Mouse (Mus musculus): ENCODE measurements around the gene Bend6. TPM values are rescaled to one million over a fixed set of nuclear protein-coding genes. Genes with fewer than 3 reads are reported as not detected.

Bend6 gene
- total and polyA plus RNA-seq, 3 experiments: 0.04 to 0.08 TPM; not detected in 1

- TF ChIP-seq JUND (IDR thresholded peaks at IDR 0.05; ENCODE audit: low read depth, low read length) (no peak), ZC3H11A (IDR thresholded peaks at IDR 0.05; ENCODE audit: low read depth, low read length) (no peak), ETS1 (IDR thresholded peaks at IDR 0.05; ENCODE audit: low read depth, low read length) (no peak), HCFC1 (IDR thresholded peaks at IDR 0.05; ENCODE audit: low read depth, low read length) (no peak), CTCF (IDR thresholded peaks at IDR 0.05 in 2 of 3, conservative IDR thresholded peaks at IDR 0.05 in 1 of 3; ENCODE audit: control insufficient read depth in 1 of 3, insufficient read depth in 1 of 3, low read depth in 2 of 3, low read length in 3 of 3, poor library complexity in 1 of 3, severe bottlenecking in 1 of 3) (no peak), MEF2A (IDR thresholded peaks at IDR 0.05; ENCODE audit: extremely low read depth, insufficient replicate concordance, low read depth, low read length, poor library complexity, severe bottlenecking) (no peak), NRF1 (IDR thresholded peaks at IDR 0.05; ENCODE audit: insufficient read depth, low read depth, low read length, poor library complexity, severe bottlenecking) (no peak), UBTF (IDR thresholded peaks at IDR 0.05; ENCODE audit: borderline replicate concordance, insufficient read depth, low read depth, low read length) (no peak), POLR2AphosphoS2 (IDR thresholded peaks at IDR 0.05; ENCODE audit: low read length) (no peak), TCF12 (IDR thresholded peaks at IDR 0.05; ENCODE audit: low read depth, low read length) (no peak)
- Histone ChIP-seq H3K9ac (ENCODE audit: control insufficient read depth, low read depth, low read length, poor library complexity, severe bottlenecking) (no peak overlapping the region), H3K36me3 (ENCODE audit: control insufficient read depth in 1 of 2, insufficient read depth in 2 of 2, low read length in 2 of 2) (no peaks in the 10 kb centered on the region), H3K79me2 (ENCODE audit: control insufficient read depth, insufficient read depth, low read length, poor library complexity) (no peaks in the 10 kb centered on the region), H3K4me3 (ENCODE audit: control insufficient read depth in 1 of 2, insufficient read depth in 1 of 2, low read depth in 2 of 2, low read length in 2 of 2) (no peak overlapping the region), H3K9me3 (replicated peaks; ENCODE audit: insufficient read depth, low read length) (no peaks in the 10 kb centered on the region), H3K27me3 (ENCODE audit: control insufficient read depth in 1 of 2, insufficient read depth in 2 of 2, low read length in 2 of 2) (no peaks in the 10 kb centered on the region), H3K27ac (ENCODE audit: control insufficient read depth, low read depth, low read length) (no peak overlapping the region), H3K4me1 (ENCODE audit: control insufficient read depth in 1 of 2, insufficient read depth in 2 of 2, low read length in 2 of 2) (no peaks in the 10 kb centered on the region)
- no peak for DNase-seq (ENCODE audit: low read depth, low spot score)
Observed at GRCm38 (mm10) chr1:33932196-33932595, 24.6 kb upstream of the Bend6 start.

GRCm38 (mm10) chr1:33931791-33932190 is 24.2 kb upstream of the Bend6 start:
- Histone ChIP-seq H3K36me3 (ENCODE audit: control insufficient read depth in 1 of 2, insufficient read depth in 2 of 2, low read length in 2 of 2) (no peaks in the 10 kb centered on the region), H3K79me2 (ENCODE audit: control insufficient read depth, insufficient read depth, low read length, poor library complexity) (no peaks in the 10 kb centered on the region), H3K27me3 (ENCODE audit: control insufficient read depth in 1 of 2, insufficient read depth in 2 of 2, low read length in 2 of 2) (no peaks in the 10 kb centered on the region), H3K9me3 (replicated peaks; ENCODE audit: insufficient read depth, low read length) (no peaks in the 10 kb centered on the region), H3K27ac (ENCODE audit: control insufficient read depth, low read depth, low read length) (no peak overlapping the region), H3K4me3 (ENCODE audit: control insufficient read depth in 1 of 2, insufficient read depth in 1 of 2, low read depth in 2 of 2, low read length in 2 of 2) (no peak overlapping the region), H3K9ac (ENCODE audit: control insufficient read depth, low read depth, low read length, poor library complexity, severe bottlenecking) (no peak overlapping the region), H3K4me1 (ENCODE audit: control insufficient read depth in 1 of 2, insufficient read depth in 2 of 2, low read length in 2 of 2) (no peaks in the 10 kb centered on the region)
- DNase-seq (ENCODE audit: low read depth, low spot score): no peak
- TF ChIP-seq KAT2A (conservative IDR thresholded peaks at IDR 0.05; ENCODE audit: low read depth, low read length): no peak
- no peak for TF ChIP-seq USF2 (IDR thresholded peaks at IDR 0.05; ENCODE audit: borderline replicate concordance in 1 of 2, insufficient read depth in 1 of 2, low read depth in 1 of 2, low read length in 2 of 2)
- TF ChIP-seq POLR2A (IDR thresholded peaks at IDR 0.05; ENCODE audit: control insufficient read depth in 1 of 2, insufficient read depth in 1 of 2, low read depth in 1 of 2, low read length in 2 of 2, poor library complexity in 1 of 2): no peak
- TF ChIP-seq SIN3A (IDR thresholded peaks at IDR 0.05; ENCODE audit: low read length): no peak
- no peak for TF ChIP-seq POLR2AphosphoS5 (IDR thresholded peaks at IDR 0.05; ENCODE audit: borderline replicate concordance, low read depth, low read length)
- TF ChIP-seq ZKSCAN1 (IDR thresholded peaks at IDR 0.05; ENCODE audit: low read depth, low read length): no peak
- TF ChIP-seq GATA1 (IDR thresholded peaks at IDR 0.05; ENCODE audit: low read depth, low read length): no peak
- no peak for TF ChIP-seq EP300 (IDR thresholded peaks at IDR 0.05; ENCODE audit: low read depth in 1 of 2, low read length in 2 of 2)
- no peak for TF ChIP-seq MAX (IDR thresholded peaks at IDR 0.05; ENCODE audit: low read length)
- no peak for TF ChIP-seq CHD1 (IDR thresholded peaks at IDR 0.05; ENCODE audit: low read depth, low read length)
- TF ChIP-seq USF1 (IDR thresholded peaks at IDR 0.05; ENCODE audit: low read depth, low read length): no peak
- no peak for TF ChIP-seq POLR2AphosphoS2 (IDR thresholded peaks at IDR 0.05; ENCODE audit: low read length)
- TF ChIP-seq NELFE (IDR thresholded peaks at IDR 0.05; ENCODE audit: low read depth, low read length): no peak

All from MEL (cell line).